Mouse (Mus musculus) cerebellum, postnatal 14 days (tissue): ENCODE measurements around the gene Ednrb.
"Not testable (repeated sequence)": the region's sequence is repeated elsewhere in the genome, so short reads cannot be mapped to it uniquely, and the experiment has no call there.

ENCODE experiments used
- DNase-seq, 2 experiments: peaks; one replicate each; pipeline ENCODE4 v3.0.0; 2021; ENCODE audit warnings: mixed read lengths in 2 of 2

Ednrb gene

GRCm38 (mm10) chr14:103816637-103817308 lies 27.4 kb downstream of the Ednrb start:
- DNase-seq, result no peak

- DNase-seq, result no peak
These were observed 28.7 kb downstream of the Ednrb start for GRCm38 (mm10) chr14:103815542-103815941.

- DNase-seq, result no peak
These were observed 30.0 kb downstream of the Ednrb start for GRCm38 (mm10) chr14:103814015-103814691.

- no peak for DNase-seq
These were observed 31.0 kb downstream of the Ednrb start for GRCm38 (mm10) chr14:103813246-103813645.

GRCm38 (mm10) chr14:103811291-103811690 lies 32.9 kb downstream of the Ednrb start:
- no peak for DNase-seq

- no peak for DNase-seq
These were observed 40.1 kb downstream of the Ednrb start for GRCm38 (mm10) chr14:103803907-103804659.

- no peak for DNase-seq
These were observed 47.1 kb downstream of the Ednrb start for GRCm38 (mm10) chr14:103797123-103797522.

GRCm38 (mm10) chr14:103795591-103795990 lies 48.6 kb downstream of the Ednrb start:
- DNase-seq, result no peak

- DNase-seq, result no peak
These were observed 50.8 kb downstream of the Ednrb start for GRCm38 (mm10) chr14:103793409-103793808.

- DNase-seq, result peak in 1 of 2 experiments; percentile 3
These were observed 51.5 kb downstream of the Ednrb start for GRCm38 (mm10) chr14:103792726-103793125.

GRCm38 (mm10) chr14:103787547-103787946 lies 56.7 kb downstream of the Ednrb start:
- DNase-seq, result no peak

- no peak for DNase-seq
These were observed 58.9 kb downstream of the Ednrb start for GRCm38 (mm10) chr14:103785096-103785965.

- not testable (repeated sequence) for DNase-seq
These were observed 63.9 kb downstream of the Ednrb start for GRCm38 (mm10) chr14:103780336-103780735.

GRCm38 (mm10) chr14:103779276-103779675 lies 64.9 kb downstream of the Ednrb start:
- no peak for DNase-seq

GRCm38 (mm10) chr14:103778533-103779151 lies 65.6 kb downstream of the Ednrb start:
- peak; percentile 6 to 11 for DNase-seq

GRCm38 (mm10) chr14:103778009-103778431 lies 66.2 kb downstream of the Ednrb start:
- peak; percentile 23 to 37 for DNase-seq

GRCm38 (mm10) chr14:103777386-103777785 lies 66.8 kb downstream of the Ednrb start:
- no peak for DNase-seq

- DNase-seq, result no peak
These were observed 74.6 kb downstream of the Ednrb start for GRCm38 (mm10) chr14:103769319-103770245.

GRCm38 (mm10) chr14:103767488-103767887 lies 76.7 kb downstream of the Ednrb start:
- DNase-seq, result no peak
